Mouse (Mus musculus): ENCODE results near the gene Manbal.

The Manbal gene

DNA sequence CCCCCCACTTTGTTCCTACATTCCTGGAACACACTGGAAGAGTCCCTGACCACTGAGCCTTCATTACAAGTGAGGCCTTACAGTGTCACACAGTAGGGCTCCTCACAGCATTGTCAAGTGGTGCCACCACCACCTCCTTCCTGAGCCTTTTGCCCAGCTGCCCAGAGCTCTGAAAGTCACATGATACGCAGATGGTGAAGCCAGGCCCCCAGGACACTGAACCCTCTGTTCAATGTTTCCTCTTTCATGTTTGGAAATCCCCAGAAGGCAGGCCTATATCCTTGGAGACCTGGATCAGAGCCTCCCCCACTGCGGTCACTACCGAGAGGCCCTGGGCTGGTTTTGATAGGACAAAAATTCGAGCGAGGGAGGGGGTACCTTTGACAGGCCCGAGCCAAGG lies 49.8 kb downstream of the Manbal start:
- DNase-seq (ENCODE audit: low spot score): no peak

DNA sequence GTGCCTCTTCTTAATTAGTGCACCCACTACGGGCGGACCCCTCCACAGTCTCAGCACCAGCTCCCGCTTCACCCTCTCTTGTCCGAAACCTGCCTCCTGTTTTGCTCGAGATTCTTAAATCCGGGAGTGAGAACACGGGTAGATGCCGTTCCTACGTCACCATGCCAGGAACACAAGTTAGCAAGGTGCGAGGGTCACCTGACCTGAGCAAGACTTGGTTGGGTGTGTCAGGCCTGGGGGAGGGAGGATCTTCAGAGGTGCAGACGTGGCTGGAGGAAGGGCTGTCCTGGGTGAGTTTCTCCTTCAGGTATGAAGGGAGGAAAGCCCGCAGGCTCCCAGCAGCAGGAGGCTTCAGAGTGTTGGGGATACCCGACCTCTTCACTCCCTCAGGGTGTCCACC lies 50.8 kb downstream of the Manbal start, which contains the start of gene Src:
Gene Src, plus strand, starts transcription at position 239 of the 400 bp plus-strand sequence.
- DNase-seq (ENCODE audit: low spot score): no peak

DNA sequence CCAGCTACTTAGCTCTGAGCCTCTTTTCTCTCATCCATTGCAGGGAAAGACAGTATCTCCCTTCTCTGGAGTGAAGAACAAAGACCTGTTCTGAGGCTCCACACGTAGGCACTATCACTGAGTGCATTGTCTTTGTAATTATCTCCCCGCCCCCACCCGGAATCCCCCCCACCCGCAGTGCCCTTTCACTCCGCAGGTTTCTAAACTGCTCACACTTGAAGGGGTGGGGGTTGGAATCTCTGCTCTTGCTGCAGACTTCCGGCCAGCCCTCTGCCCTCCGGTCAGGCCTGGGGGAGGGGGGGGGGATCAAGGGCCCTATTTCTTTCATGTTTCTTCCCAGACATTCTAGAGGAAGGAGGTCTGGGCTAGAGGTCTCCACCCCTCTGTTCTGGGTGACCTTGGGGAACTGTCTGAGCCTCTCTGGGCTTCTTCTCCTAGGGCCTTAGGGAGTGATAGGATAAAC lies 51.2 kb downstream of the Manbal start:
- DNase-seq (ENCODE audit: low spot score): no peak

DNA sequence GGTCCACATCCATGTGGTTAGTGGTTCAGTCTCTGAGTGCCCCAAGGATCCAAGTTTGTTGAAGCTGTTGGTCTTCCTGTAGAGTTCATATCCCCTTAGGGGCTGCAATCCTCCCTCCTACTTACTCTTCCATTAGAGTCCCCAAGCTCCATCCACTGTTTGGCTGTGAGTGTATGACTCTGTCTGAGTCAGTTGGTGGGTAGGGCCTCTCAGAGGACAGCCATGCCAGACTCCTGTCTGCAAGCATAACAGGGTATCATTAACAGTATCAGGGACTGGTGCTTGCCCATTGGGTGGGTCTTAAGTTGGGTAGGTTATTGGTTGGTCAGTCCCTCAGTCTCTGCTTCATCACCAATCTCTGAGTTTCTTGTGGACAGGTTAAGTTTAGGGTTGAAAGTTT lies 52.1 kb downstream of the Manbal start:
- no peak for DNase-seq (ENCODE audit: low spot score)

DNA sequence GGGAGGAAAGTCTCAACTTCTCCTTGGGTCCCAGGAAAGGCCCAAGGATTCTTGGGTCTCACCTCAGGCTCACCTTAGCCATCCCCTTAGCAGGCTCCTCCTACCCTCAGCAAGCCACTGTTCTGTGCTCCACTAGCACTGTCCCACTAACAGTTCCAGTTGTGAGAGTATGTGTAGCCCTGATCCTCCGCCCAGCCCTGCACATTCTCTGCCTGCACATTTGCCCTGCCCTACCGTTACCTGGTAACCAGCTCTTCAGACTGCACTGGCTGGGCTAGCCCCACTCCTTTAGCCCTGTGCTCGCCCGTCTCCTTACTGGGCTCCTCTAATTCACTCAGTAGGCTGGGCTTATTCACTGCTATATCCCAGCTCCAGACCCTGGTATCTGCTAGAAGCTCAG lies 53.0 kb downstream of the Manbal start:
- DNase-seq (ENCODE audit: low spot score): no peak

DNA sequence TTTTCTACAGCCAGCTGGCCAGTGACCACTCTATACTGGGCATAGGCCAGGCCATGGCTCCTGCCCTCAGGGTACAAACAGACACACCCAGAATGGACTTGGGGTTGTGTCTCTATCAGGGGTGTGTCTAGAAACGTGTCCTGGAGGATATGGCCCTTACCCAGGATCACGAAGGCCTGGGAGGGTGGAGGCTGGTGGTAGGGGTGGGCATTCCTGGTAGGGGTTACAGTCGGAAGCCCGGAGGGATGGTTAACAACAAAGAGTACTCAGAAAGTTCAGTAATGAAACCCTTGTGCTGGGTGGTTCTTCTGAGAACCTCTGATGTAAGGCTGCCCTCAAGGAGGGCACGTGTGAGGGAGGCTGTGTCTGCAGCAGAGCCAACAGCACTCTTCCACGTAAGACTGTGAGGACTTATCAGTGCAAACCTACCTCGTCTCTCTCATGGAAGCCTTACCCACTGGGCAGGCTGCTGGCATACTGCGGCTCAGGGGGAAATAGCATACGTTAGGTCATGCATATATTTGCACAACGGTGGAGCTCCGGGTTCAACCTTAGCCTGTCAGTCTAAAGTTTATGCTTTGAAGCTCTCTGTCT lies 54.8 kb downstream of the Manbal start:
- DNase-seq (ENCODE audit: low spot score): no peak

DNA sequence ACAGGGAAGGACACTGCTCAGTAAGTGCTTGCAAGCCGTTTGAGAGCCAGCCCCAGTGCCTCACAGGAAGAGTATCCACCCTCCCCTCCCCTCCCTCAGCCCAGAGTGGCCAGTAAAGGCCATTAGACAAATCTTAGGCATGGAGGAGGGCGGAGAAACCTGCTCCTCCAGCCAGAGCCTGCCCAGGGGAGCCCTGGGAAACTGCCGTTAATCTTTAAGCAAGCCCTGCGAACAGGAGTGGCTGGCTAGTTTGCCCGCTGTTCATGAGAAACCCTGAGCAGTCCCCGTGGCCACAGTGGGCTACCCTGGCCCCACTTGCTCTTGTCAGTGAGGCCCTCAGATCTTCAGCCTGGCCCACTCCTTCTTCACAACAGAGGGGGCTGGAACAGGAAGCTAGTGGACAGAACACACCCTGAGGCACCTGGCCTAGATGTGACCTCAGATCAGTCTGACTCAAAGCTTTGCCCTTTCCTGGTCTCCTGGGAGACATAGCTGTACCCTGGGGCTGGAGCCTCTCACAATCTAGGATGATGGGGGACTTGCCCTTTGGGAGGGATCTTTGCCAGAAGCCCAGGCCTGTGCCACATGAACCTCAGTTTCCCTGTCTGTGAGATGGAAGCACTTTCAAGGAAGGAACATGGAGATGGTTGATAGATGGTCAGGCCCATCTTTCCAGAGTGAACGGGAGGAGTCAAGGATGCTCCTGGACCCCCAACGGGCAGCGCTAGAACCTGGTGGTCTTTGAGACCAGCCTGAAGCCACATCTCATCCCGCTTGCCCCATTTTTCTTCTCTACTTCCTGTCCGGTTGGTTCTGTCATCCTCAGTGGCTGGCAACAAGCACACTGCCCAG lies 55.7 kb downstream of the Manbal start:
- no peak for DNase-seq (ENCODE audit: low spot score)

DNA sequence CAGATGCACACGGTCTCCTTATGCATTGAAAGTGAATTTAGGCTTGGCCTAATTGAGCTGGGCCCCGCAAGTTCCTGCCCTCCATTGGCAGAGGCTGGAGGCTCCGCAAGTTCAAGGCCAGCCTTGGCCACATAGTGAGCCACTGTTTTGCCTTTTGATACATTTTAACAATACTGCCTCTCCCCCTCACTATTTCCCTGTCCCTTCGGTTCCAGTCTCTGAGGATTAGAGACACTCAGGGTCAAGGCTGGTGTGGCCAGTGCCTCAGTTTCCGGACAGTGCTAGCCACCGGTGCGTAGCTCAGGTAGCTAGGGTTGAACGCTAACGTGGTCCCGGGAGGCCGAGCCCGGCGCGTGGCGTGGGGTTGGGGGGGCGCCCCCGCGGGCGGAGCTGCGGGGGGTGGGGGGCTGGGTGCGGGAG lies 56.3 kb downstream of the Manbal start:
- DNase-seq (ENCODE audit: low spot score): no peak

DNA sequence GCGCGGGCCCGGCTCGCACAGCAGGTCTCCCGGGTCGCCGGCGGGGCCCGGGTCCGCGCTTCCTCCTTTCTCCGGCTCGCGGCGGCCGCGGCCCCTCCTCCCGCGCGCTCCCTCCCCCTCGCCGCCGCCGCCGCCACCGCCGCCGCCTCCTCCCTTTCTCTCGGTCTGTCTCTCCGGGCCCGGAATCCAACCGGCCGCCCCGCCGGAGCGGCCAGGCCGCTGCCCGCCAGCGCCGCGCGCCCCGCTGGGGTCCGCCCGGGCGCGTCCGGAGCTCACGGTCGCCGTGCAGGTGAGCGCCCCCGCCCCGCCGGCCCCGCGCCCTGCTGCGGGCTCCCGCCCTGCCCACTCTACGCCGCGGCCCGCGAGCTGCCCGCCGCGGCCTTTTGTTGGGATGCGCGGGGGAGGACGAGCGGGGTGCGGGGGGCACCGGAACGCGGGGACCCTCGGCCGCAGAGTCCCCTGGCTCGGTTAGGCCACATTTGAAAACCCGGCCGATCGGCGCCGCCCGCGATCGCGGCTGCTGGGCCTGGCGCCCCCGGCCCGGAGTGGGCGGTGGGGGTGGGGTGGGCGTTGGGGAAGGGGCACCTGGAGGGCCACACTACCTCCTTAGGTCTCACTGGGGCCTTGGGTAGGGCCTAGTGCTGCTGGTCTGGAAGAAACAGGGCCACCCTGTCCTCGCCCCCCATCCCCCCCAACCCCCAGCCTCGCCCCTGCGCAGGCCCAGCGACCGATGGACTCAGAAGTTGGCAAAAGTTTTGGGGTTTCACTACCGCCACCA lies 56.9 kb downstream of the Manbal start:
- no peak for DNase-seq (ENCODE audit: low spot score)

DNA sequence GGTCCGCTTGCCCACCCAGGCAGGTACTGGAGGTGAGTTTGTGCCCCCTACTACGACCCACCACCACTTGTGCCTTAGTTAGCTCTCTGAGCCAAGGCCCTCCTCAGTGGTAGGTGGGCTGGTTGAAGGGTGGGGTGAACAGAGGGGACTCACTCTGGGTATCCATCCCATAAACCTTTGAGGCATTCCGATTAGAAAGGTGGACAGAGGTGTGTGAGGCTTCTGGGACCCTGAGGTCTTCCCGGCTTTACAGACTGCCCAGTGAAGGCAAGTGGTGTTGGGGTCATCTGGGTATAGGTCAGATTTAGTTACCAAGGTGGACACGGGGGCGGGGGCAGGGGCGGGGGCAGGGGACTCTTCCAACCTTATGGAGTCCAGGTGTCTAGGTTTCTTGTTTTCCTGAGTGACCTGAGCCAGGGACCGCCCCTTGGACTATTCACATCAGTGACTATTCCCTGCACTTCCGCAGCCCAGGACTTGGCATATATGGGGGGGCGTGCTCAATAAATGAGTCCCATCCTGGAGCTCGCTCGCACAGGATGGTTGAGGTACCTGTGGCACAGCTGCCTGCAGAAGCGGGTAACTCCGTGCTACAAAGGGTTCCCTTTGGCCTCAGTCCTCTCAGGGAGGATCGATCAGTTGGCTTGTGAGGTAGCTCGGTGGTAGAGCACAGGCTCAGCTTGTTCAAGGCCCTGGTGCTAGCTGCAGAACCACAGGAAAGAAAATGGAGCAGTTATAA lies 57.7 kb downstream of the Manbal start:
- DNase-seq (ENCODE audit: low spot score): no peak

DNA sequence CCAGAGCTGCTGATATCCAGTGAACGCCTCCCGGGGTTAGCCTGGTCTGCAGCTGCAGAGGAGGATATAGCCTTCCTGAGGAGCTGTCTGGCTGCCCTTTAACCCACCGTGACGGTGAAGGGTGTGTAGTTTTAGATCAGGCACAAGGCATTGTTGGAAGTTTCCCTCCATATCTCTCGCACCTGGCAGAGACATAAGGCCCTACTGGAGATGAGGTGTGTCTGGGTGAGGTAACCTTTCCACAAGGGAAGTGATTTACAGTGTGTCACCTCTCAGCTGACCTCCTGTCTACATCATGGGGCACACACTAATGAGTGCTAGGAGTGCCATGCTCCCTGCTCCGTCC lies 58.2 kb downstream of the Manbal start:
- DNase-seq (ENCODE audit: low spot score): no peak

DNA sequence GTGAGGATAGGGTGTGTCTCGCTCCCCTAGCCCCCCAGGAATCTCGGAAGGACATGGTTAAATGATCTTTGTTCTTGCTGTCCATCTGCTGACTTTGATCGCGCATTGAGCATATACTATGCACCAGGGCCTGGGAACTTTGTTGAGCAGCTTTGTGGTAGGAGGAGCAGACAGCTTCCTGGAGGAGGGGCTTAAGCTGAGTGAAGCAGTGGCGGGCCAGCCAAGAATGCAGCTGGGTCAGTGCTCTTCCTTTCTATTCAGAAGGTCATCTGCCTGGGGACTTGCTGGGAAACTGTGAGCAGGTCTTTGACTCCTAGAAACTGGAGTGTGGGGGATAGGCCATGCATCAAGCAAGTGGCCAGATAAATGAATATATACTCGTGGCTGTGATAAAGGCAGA lies 58.8 kb downstream of the Manbal start:
- DNase-seq (ENCODE audit: low spot score): no peak

DNA sequence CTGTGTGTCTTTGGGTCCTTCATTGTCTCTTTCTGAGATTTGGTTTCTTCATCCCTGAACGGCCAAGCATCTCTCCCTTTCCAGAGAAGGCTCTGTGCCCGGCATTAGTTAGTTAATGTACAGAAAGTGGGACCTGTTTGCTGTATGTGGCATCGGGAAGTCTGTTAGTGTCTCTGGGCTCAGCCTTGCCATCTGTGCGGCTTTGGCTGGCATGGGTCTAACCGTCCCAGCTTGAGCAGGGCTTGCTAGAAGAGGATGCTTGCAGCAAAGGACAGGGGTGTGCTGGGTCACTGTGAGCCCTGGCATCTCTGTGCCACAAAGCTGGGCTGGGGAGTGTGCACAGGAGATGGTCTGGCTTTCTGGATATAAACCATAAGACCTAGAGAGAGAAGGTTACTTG lies 59.8 kb downstream of the Manbal start:
- no peak for DNase-seq (ENCODE audit: low spot score)

DNA sequence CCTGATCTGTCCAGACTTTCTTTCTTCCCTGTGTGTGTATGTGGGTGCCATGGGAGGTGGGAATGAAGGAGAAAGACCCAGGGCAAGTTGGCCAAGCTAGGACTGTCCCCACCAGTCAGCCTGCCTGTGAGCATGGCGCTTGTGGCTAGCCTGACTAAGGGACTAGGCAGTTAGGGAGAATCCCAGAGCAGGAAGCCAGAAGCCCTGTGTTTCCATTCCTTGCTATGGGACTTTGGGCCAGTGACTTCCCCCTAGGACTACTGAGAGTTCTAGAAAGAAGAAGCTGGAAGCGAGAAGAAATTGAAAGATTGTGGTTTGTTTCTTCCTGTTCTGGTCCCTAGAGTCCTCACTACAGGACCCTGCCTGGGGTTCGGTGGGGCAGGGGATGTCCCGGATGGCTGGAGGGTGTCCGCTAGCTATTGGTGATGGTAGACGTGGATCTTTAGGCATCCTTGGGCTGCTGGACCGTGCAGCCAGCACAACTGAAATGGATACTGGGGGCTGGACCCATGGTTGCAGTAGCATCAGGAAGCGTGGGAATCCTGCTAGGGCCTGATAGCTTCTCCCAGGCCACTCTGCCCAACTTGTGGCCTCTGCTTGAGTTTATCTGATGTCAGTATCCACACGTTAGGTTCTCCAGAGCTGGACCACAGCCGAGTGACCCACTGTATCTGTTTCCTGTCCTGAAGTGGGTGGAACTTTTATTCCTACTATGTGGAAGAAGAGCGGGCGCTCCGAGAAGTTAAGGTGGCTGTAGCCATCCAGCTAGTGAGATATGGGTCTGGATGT lies 61.2 kb downstream of the Manbal start:
- no peak for DNase-seq (ENCODE audit: low spot score)

DNA sequence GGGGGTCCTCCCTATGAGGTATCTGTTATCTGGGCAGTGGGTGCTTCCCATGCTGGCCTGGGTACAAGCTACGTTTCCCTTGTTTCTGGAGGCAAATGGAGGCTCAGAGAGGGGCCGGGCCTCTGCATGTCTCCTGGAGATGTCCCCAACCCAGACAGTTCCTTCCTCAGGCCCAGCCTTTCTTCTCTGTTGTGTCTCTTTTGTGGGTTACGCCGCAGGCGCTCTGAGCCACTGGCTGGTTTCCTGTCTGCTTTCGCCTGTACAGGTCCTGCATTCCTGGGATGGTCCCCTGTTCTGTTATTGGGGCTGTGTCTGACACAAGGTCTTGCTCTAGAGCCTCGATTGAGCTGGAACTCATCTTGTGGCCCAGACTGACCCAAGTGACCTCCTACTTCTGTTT lies 62.3 kb downstream of the Manbal start:
- DNase-seq (ENCODE audit: low spot score): no peak

DNA sequence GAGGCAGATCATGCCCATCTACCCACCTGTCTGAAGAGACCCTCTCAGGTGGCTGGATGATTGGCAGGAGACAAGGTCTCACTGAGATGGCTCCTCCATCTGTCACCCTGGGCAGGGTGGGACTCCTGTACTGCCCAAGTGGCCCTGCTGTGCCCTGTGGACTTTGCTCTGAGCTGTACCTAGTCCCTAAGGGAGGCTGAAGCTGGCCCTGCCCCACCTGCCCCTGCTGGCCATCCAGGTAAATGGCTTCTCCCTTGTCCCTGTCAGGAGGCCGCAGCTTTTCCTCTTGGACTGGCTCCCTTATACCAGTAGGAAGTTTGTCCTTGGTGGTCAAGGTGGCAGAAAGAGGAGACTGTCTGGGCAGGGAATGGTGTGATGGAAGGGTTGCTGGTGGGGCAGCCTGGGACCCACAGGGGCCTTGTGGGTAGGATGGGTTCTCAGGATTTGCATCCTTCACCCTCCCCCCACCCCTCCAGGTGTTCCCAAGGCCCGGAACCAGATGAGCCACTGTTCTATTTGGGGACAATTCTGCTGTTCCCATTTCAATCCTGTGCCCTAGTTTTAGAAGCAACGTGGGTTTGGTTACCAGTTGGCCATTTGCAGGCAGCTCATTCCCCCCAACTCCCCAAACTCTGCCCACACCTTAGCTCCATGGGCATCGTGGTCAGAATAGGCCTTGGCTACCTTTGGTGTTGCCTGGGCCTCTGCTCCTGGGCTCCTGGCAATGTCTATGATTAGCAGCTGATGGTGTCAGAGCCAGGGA lies 63.5 kb downstream of the Manbal start:
- DNase-seq (ENCODE audit: low spot score): no peak

DNA sequence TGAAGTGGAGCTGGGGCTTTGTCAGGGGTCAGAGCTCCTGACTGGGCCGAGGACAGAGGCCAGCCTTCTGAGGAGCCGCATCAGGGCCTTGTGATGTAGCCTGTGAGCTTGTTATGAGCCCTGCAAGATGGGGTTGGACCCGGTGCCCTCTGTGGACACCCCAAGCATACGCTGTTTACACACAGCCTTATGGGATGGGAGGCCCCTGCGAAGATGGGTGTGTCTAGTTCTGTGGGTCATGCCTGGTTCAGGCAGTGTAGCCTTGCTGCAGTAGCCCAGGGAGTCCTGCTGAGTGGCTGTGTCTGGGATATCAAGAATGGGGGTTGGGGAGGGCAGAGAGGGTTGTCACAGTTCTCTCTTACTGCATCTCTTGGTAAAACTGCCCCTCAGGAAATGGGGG lies 64.5 kb downstream of the Manbal start:
- DNase-seq (ENCODE audit: low spot score): no peak

DNA sequence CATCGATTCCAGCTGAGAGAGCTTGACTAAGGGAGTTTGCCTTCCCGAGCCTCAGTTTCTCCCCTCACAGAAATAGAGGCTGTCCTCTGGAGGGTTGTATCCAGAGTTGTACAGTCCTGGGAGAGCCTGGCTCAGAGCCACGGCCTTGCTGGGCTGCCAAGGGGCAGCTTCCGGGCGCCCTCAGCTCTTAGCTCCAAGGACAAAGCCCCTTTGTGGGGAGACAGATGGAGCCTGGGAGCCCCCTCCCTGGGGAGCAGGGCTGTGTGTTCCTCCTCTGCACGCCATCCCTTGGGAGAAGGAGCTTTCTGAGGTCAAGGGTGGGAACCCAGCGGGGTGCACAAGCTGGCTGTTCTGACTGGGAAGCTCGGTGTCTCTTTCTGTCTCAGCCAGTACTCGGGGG lies 65.1 kb downstream of the Manbal start:
- no peak for DNase-seq (ENCODE audit: low spot score)

DNA sequence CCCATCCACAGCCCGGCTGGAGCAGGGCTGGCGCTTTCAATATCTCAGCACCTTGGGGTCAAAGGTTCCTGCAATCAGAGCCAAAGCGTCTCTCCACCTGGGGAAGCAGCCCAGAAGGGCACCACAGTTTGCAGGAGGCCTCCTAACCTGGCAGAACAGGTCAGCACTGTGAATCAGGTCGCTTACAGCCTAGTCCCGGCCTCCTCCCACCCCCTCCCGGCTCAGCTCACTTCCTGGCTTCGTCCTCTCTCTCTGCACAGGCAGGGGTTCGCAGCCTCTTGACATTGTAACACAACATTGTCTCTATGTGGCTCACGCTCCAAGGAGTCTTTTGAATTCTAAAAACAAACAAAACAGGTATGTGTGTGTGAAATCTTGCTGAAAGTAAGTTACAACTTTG lies 66.6 kb downstream of the Manbal start:
- no peak for DNase-seq (ENCODE audit: low spot score)

DNA sequence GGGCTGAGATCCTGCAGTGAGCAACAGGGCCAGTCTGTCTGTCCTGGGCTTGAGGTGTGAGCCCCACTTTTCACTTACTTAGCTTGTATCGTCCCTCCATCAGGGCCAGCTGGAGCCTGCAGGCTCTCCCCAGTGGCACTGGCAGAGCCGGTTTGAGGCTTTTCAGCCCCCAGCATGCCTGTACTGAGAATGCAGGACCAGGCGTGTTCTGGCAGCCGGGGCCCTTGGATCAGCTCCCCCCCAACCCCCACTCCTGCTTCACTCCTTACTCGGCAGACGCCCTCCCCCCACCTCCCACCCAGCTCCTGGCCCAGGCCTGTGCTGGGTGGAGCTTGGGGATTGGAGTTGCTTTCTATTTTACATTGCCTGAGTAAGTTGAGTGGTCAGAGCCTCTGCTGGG lies 67.1 kb downstream of the Manbal start:
- peak; percentile 58 for DNase-seq (ENCODE audit: low spot score)

DNA sequence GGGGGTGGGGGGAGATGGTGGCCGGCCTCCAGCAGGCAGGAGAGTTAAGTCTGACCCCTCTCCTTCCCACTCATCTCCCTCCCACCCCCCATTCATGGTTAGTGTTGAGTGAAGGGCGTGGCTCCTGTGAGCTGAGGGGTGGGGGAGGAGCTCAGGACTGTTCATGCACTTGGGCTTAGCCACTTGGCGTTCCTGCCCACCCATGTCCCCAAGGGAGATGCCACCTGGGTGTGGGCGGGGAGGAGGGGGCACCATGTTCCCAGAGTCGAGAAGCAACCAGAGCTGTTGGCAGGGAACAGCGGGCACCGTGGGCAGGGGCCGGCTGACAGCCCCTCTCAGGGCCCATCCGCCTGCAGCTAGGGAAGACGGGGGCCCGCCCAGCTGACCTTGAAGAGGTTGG lies 69.1 kb downstream of the Manbal start:
- DNase-seq (ENCODE audit: low spot score): no peak
